Mouse (Mus musculus) cerebellum, postnatal 36 days (tissue): ENCODE data around the gene 1700003E16Rik.

Experiments
- DNase-seq, 2 experiments: peaks; one replicate each; pipeline ENCODE4 v3.0.0; 2021 to 2022; ENCODE audit warnings: mixed read lengths in 2 of 2

The 1700003E16Rik gene

DNA sequence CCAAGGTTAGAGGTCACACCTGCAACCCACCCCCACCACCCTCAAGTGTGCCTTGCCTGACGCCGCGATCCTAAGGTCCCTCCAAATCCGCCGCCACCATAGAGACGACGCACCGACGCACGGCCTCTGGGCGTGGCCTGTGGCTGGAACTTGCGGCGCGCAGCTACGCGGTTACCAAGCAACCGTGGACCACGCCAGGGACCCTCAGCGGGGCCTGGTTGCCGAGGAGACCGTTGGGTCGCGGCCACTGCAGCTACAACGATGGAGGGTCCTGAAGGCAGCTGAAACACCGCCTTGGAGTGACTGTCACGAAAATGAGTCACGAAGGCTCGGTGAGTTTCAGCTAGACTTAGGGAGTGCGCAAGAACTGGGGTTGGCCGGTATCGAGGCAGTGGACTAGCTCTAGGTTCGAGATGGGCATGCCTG is at the start of gene 1700003E16Rik, which contains the start of gene Wdr54:
Gene 1700003E16Rik, plus strand, starts transcription at position 146 of the 426 bp plus-strand sequence.
Gene Wdr54, minus strand, starts transcription at position 139 of the 426 bp plus-strand sequence.
- DNase-seq: peak; percentile 65 to 72

GRCm38 (mm10) chr6:83107566-83108400 is 48.4 kb upstream of the 1700003E16Rik start:
- DNase-seq: peak; percentile 66 to 75

DNA sequence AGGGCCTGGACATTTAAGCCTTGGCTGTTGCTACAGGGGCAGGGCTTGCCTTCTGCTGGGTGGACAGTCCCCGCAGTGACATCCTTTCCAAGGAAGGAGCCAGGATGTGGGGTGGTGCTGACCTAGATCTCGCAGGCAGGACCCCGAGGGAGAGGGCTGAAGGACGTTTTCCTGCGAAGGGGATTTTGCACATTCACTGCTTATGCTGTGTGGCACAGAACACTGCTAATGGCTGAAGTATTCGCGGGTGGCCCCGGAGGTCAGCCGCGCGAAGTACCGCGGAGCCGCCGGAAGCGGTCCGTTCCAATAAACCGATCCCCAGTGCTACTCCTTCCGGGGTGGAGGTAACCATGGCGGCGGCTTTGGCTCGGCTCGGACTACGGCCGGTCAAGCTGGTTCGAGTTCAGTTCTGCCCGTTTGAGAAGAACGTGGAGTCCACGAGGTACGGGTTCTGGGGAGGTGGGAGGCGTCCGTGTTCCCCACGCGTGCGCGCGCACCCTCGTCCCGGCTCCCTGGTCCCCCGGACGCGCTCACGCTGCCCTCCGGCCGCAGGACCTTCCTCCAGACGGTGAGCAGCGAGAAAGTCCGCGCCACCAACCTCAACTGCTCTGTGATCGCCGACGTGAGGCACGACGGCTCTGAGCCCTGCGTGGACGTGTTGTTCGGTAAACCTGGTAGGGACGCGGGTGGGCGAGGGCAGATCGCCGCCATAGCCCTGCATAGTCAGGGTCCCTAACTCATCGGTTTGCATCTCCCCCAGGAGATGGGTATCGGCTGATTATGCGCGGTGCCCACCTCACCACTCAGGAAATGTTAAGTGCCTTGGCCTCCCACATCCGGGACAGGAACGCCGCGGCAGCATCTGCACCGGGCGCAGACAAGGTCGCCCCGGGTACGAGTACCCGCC is 47.2 kb upstream of the 1700003E16Rik start, which contains the start of gene Mrpl53:
Gene Mrpl53, plus strand, starts transcription at position 279 of the 907 bp plus-strand sequence.
- DNase-seq: peak; percentile 84 to 86

DNA sequence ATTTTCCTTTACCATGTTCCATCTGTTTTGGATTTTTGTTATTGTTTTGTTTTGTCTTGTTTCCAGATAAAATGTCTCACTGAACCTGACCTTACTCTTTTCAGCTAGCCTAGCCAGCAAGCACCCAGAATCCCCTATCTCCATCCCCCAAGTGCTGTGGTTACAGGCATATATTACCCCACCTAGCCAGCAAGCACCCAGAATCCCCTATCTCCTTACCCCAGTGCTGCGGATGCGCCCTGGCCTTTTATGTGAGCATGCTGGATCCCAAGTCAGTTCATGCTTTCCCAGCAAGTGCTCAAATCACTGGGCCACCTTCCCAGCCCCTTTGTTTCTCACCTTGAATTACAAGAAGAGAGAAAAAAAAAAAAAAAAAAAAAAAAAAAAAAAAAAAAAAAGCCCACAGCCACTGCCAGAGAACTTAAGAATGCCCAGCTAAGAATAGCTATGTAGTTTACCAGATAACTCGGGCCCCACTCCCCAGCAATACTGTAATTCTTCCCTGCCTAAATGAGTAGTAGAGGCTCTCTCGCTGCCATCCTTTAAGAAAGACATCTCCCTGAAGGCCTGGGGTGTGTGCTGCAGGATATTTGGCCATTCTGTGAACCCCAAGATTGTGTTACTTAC is 44.6 kb upstream of the 1700003E16Rik start:
- DNase-seq: no peak

- peak; percentile 88 to 94 for DNase-seq
Observed at GRCm38 (mm10) chr6:83115011-83115671, 41.1 kb upstream of the 1700003E16Rik start, which contains the start of gene Mogs. Mogs (plus strand) TSS chr6:83115496.

- peak in 1 of 2 experiments; percentile 32 for DNase-seq
Observed at GRCm38 (mm10) chr6:83115682-83116372, 40.4 kb upstream of the 1700003E16Rik start.

DNA sequence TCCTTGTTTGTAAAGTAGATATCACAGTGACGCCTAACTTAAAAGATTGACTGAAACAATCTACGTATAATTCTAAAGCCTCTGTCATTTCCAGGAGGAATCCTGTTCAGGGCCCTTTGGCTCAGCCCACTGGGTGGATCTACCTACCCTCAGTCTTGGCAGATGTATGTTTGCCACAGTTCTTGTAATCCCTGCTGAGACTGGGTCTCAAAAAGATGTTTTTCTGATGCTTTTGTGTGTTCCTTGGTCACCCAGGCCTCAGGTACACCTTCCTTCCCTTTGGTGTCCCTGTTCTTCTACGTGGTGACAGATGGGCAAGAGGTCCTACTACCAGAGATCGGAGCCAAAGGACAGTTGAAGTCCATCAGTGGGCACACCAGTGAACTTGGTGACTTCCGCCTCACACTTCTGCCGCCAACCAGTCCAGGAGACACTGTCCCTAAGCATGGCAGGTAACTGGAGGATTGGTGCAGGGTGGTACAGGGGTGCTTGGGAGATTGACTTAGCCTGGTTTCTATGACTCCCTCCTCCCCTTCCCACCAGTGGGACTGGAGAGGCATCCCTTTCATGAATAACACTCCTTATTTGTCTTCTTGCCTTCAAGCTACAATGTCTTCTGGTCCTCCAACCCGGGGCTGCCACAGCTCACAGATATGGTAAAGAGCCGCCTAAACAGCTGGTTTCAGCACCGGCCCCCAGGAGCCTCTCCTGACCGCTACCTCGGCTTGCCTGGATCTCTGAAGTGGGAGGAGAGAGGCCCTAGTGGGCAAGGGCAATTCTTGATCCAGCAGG is 39.6 kb upstream of the 1700003E16Rik start:
- DNase-seq: no peak

DNA sequence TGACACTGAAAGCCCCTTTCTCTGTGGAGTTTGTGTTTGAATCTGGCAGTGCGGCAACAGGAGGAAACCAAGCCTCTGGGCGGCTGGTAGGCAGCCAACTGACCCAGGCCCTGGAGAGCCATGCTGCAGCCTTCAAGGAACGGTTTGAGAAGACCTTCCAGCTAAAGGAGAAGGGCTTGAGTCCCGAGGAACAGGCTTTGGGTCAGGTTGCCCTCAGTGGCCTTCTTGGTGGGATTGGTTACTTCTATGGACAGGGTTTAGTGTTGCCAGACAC is 39.1 kb upstream of the 1700003E16Rik start:
- no peak for DNase-seq

GRCm38 (mm10) chr6:83117616-83118015 is 38.6 kb upstream of the 1700003E16Rik start:
- no peak for DNase-seq

DNA sequence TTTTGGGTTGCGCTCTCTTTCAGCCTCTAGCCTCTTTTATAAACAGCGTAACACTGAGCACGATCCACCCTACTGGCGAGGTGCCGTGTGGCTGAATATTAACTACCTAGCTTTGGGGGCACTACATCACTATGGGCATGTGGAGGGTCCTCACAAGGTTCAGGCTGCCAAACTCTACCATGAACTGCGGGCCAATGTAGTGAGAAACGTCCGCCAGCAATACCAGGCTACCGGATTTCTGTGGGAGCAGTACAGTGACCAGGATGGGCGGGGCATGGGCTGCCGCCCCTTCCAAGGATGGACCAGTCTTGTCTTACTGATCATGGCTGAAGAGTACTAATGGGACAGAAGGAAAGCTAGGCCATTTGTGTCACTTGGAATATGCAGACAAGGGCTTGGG is 37.8 kb upstream of the 1700003E16Rik start:
- no peak for DNase-seq

- DNase-seq: no peak
Observed at GRCm38 (mm10) chr6:83118825-83119733, 37.1 kb upstream of the 1700003E16Rik start.

- DNase-seq: peak in 1 of 2 experiments; percentile 33
Observed at GRCm38 (mm10) chr6:83119734-83120051, 36.5 kb upstream of the 1700003E16Rik start.

GRCm38 (mm10) chr6:83120930-83121862 is 35.0 kb upstream of the 1700003E16Rik start, which contains the start of gene Wbp1:
Wbp1 (minus strand) TSS chr6:83121559.
- peak; percentile 91 to 95 for DNase-seq

- no peak for DNase-seq
Observed at GRCm38 (mm10) chr6:83121863-83122710, 34.1 kb upstream of the 1700003E16Rik start.

GRCm38 (mm10) chr6:83122961-83123360 is 33.2 kb upstream of the 1700003E16Rik start:
- DNase-seq: no peak

DNA sequence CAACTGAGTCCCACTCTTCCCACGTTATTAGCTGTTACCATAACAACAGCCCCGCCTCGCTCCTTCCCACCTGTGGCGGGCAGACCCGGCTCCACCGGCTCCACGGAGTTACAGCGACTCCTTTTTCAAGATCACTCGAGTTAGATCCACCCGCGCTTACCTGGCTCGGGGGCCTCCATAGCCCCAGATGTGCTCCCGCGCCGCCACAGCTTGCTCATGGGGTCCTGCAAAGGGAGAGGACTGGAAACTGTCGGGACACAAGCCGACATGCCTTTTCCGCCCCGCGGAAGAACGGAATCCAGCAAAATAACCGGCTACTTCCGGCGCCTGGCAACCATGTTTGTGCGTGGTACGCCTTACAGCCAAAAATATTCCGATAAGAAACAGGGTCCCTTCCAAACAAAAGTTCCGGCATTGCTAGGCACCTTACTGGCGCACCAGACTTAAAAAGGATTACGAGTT is 31.3 kb upstream of the 1700003E16Rik start:
- DNase-seq: peak; percentile 85 to 87

DNA sequence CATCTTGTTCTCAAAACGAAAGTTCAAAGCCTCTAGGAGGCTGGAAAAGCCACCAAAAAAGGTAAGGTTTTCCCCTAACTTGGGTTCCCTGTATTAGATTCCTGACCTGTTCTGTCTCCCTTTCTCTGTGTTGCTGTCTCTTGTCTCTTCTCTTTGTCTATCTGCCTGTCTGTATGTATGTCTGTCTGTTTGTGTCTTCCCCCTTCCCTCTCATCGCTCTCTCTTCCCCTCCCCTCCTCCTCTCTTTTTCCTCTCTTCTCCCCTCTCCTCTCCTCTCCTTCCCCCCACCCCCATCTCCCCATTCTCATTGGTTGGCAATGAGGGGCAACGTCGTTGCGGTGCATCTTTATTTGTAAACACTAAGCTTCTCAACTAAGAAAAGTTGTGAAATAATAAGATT is 30.9 kb upstream of the 1700003E16Rik start, which contains the start of gene Ino80b:
Gene Ino80b, minus strand, starts transcription at position 101 of the 400 bp plus-strand sequence.
- DNase-seq: no peak
